Mouse (Mus musculus) heart, postnatal 0 days (tissue): Measurements from ENCODE around the gene Sft2d2. TPM values are rescaled to one million over a fixed set of nuclear protein-coding genes. Genes with fewer than 3 reads are reported as not detected.

ENCODE experiments used
- ATAC-seq: fragments of 200-750 bp; cut with Nextera tagmentation; 2 replicates; pipeline ENCODE4 v1.8.0; 2017; ENCODE audit warnings: low read depth, moderate number of reproducible peaks, moderate library complexity; ENCODE audit not compliant: insufficient read depth
- DNase-seq: peaks from one replicate; pipeline ENCODE4 v3.0.0-alpha.2; 2016; ENCODE audit warnings: low spot score
- H3K27ac ChIP-seq: fragments of 300-500 bp; sonication (generic); 2 replicates; pipeline ENCODE4 v1.5.1; 2014; ENCODE audit warnings: low read depth, mild to moderate bottlenecking
- H3K27me3 ChIP-seq: fragments of 300-500 bp; sonication (generic); 2 replicates; pipeline ENCODE4 v1.6.1; 2014; ENCODE audit warnings: low read length, mixed read lengths; ENCODE audit not compliant: control insufficient read depth, insufficient read depth
- H3K36me3 ChIP-seq: fragments of 300-500 bp; sonication (generic); replicated peaks from 2 replicates; pipeline ENCODE4 v1.6.1; 2014; ENCODE audit warnings: low read length, mixed read lengths; ENCODE audit not compliant: control insufficient read depth, insufficient read depth
- H3K4me1 ChIP-seq: fragments of 300-500 bp; sonication (generic); 2 replicates; pipeline ENCODE4 v1.6.1; 2014; ENCODE audit warnings: antibody characterized with exemption; ENCODE audit not compliant: control insufficient read depth, insufficient read depth
- H3K4me2 ChIP-seq: fragments of 300-500 bp; sonication (generic); 2 replicates; pipeline ENCODE4 v1.6.1; 2014; ENCODE audit warnings: low read depth, mild to moderate bottlenecking, low read length, moderate library complexity
- H3K4me3 ChIP-seq: fragments of 300-500 bp; sonication (generic); 2 replicates; pipeline ENCODE4 v1.5.1; 2014; ENCODE audit warnings: low read depth, low read length
- H3K9ac ChIP-seq: fragments of 300-500 bp; sonication (generic); replicated peaks from 2 replicates; pipeline ENCODE4 v1.6.1; 2014; ENCODE audit warnings: low read depth, low read length, mixed read lengths
- H3K9me3 ChIP-seq: fragments of 300-500 bp; sonication (generic); replicated peaks from 2 replicates; pipeline ENCODE4 v1.6.1; 2016; ENCODE audit warnings: low read length; ENCODE audit not compliant: control insufficient read depth
- CTCF ChIP-seq: IDR thresholded peaks from 2 replicates; pipeline ENCODE4 v1.5.1; 2016; ENCODE audit warnings: antibody characterized with exemption, control low read depth, low read depth
- EP300 ChIP-seq: IDR thresholded peaks from 2 replicates; pipeline ENCODE4 v1.6.1; 2016; ENCODE audit warnings: antibody characterized with exemption, low read depth
- WGBS: fragments of 180-500 bp; shearing (Covaris S2); extraction: QIAGEN DNeasy Blood & Tissue Kit; methylation state at CpG from one replicate; pipeline ENCODE4 v1.1.7; 2014; 5-methylcytosine and 5-hydroxymethylcytosine counted together
- polyA plus RNA-seq: library from polyadenylated mRNA; unstranded; fragments of >200 nt; fragmentation: Nextera tagmentation; extraction: Ambion mirVana; gene quantifications from 2 replicates; pipeline ENCODE4 v1.2.1, GENCODE M21; 2015
- total RNA-seq: library from RNA; depleted of rRNA; stranded (reverse); fragments of >200 nt; gene quantifications from 2 replicates; pipeline ENCODE4 v1.2.3, GENCODE M21; 2014; ENCODE audit warnings: low replicate concordance

Gene Sft2d2
- total and polyA plus RNA-seq, 2 experiments from 2014 or later = 11.6 to 21.2 TPM

- H3K27me3 ChIP-seq = no peaks in the 10 kb centered on the region
- H3K27ac ChIP-seq = no peak overlapping the region
- H3K4me3 ChIP-seq = no peak overlapping the region
- WGBS = 76% methylated on average over 12 of the region's 12 CpGs
- TF ChIP-seq EP300 = no peak
- TF ChIP-seq CTCF = no peak
- H3K4me2 ChIP-seq = no peak overlapping the region
- no peak for ATAC-seq
- no peaks in the 10 kb centered on the region for H3K36me3 ChIP-seq
- H3K4me1 ChIP-seq = no peaks in the 10 kb centered on the region
- DNase-seq = no peak
- H3K9ac ChIP-seq = no peak overlapping the region
- H3K9me3 ChIP-seq = no peaks in the 10 kb centered on the region
Measured at GRCm38 (mm10) chr1:165142343-165142916, 51.8 kb downstream of the Sft2d2 start.

- H3K9me3 ChIP-seq = no peaks in the 10 kb centered on the region
- no peak for ATAC-seq
- H3K4me3 ChIP-seq = no peak overlapping the region
- H3K36me3 ChIP-seq = no peaks in the 10 kb centered on the region
- H3K9ac ChIP-seq = no peak overlapping the region
- H3K27ac ChIP-seq = no peak overlapping the region
- H3K27me3 ChIP-seq = no peaks in the 10 kb centered on the region
- no peak overlapping the region for H3K4me2 ChIP-seq
- WGBS = 45% methylated on average over 3 of the region's 3 CpGs
- no peak for TF ChIP-seq EP300
- no peak for TF ChIP-seq CTCF
- DNase-seq = no peak
- H3K4me1 ChIP-seq = no peaks in the 10 kb centered on the region
Measured at GRCm38 (mm10) chr1:165140227-165140626, 54.0 kb downstream of the Sft2d2 start.

DNA sequence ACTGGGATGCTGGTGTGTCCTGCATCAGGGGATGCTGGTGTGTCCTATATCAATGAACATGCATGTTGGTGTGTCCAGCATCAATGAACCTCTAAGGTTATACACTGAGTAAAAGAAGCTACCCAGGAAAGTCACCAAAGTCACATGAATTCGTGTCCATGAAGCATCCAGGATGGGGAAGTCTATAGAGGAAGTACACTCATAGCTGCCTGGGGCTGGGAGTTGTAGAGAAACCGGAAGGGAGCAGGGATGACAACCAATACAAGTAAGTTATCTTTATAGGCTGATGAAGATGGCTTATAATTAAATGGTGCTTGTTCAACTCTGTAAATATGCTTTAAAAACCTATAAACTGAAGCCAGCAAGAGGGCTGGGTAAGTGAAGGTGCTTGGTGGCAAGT is 60.4 kb downstream of the Sft2d2 start:
- H3K9ac ChIP-seq = no peak overlapping the region
- H3K4me2 ChIP-seq = no peak overlapping the region
- H3K36me3 ChIP-seq = no peaks in the 10 kb centered on the region
- ATAC-seq = no peak
- no peak overlapping the region for H3K27ac ChIP-seq
- no peak for DNase-seq
- H3K9me3 ChIP-seq = no peaks in the 10 kb centered on the region
- H3K4me1 ChIP-seq = no peaks in the 10 kb centered on the region
- WGBS = 52% methylated on average over 2 of the region's 2 CpGs
- no peak for TF ChIP-seq CTCF
- no peak for TF ChIP-seq EP300
- no peaks in the 10 kb centered on the region for H3K27me3 ChIP-seq
- H3K4me3 ChIP-seq = no peak overlapping the region

GRCm38 (mm10) chr1:165133279-165133678 is 61.0 kb downstream of the Sft2d2 start:
- no peaks in the 10 kb centered on the region for H3K27me3 ChIP-seq
- no peak overlapping the region for H3K4me2 ChIP-seq
- no peaks in the 10 kb centered on the region for H3K9me3 ChIP-seq
- no peak overlapping the region for H3K9ac ChIP-seq
- DNase-seq (no peak), ATAC-seq (no peak)
- H3K4me3 ChIP-seq = no peak overlapping the region
- no peaks in the 10 kb centered on the region for H3K4me1 ChIP-seq
- H3K36me3 ChIP-seq = no peaks in the 10 kb centered on the region
- H3K27ac ChIP-seq = no peak overlapping the region
- no peak for TF ChIP-seq CTCF
- TF ChIP-seq EP300 = no peak
- WGBS = 60% methylated on average over 5 of the region's 5 CpGs

GRCm38 (mm10) chr1:165132187-165132877 is 61.9 kb downstream of the Sft2d2 start:
- DNase-seq = peak; percentile 55
- no peak overlapping the region for H3K27ac ChIP-seq
- ATAC-seq = no peak; the same call in 1 of the 2 replicates
- 63% methylated on average over 14 of the region's 14 CpGs for WGBS
- no peaks in the 10 kb centered on the region for H3K9me3 ChIP-seq
- H3K4me1 ChIP-seq = no peaks in the 10 kb centered on the region
- no peak for TF ChIP-seq EP300
- peak; percentile 89 for TF ChIP-seq CTCF
- no peaks in the 10 kb centered on the region for H3K27me3 ChIP-seq
- no peak overlapping the region for H3K4me2 ChIP-seq
- no peak overlapping the region for H3K4me3 ChIP-seq
- H3K9ac ChIP-seq = no peak overlapping the region
- no peaks in the 10 kb centered on the region for H3K36me3 ChIP-seq
